Mouse (Mus musculus) T-helper 1 cell (primary cell): Measurements from ENCODE around the gene Best2.

Source experiments
- in situ Hi-C: fragments of 300-600 bp; cut with MboI, MseI; formaldehyde crosslinking; loops from one replicate; pipeline ENCODE4 v1.15.1; 2025; ENCODE audit warnings: high pct_unique_total_duplicates

The Best2 gene

DNA sequence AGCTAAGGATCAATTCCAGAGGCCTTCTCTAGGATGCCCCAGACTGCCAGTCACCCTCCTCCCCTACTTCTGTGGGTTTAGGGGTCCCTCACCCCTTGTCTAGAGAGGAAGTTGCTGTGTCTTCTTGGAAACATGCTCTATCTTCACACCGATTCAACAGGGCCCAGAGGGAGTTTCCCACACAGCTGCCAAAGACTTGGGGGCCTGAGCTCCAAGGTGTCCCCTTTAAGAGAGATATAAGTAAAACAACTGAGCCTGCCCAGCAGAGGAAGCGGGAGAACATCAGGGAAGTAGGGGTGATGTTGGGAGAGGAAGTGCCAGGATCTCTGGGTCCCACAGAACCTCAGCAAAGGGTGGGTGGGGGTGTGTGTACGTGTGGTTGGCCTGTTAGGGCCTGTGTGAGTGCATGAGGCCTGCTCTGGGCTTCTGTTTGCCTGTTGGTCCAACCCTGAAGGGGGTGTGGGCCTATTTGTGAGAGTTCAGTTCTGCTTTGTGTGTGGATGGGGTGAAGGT, 31.8 kb downstream of the Best2 start:
- in situ Hi-C loops: no loop called here

DNA sequence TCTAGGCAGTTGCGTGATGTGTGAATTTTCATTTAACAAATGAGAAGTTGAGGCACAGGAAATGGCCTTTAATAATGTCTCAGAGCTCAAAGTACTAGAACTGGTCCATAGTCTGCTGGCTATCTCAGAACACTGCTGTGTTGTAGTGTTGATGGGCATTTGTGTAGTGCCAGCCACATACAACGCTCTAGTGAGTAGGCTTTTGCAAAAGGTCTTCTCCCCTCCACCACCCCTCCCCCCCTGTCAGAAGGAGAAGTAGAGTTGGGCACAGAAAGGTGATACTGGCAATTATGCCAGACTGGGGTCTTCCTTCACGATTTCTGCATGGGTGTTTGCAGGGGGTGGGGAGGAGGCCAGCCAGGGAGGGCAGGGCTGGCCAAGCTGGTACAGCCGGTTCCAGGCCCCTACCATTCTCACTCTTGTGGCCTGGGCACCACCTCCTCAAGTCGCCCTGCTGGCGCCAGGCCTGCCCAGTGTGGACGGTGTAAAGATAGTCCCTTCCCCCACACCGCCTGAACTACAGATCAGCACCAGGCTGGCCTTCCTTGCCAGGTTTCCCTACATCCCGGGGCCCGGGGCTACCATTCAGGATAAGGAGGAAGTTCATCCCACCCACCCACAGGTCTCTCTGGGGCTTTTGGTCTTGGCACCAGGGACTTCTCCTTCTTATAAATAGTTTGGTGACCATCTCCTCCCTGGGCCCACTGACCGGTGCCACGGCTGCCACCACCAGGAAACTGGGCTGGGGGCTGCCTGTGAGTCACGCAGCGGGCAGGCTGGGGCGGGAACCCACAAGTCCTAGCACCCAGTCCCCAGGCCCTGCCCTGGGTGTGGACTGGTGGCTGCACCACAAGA, 32.5 kb downstream of the Best2 start:
- in situ Hi-C loops: no loop called here

DNA sequence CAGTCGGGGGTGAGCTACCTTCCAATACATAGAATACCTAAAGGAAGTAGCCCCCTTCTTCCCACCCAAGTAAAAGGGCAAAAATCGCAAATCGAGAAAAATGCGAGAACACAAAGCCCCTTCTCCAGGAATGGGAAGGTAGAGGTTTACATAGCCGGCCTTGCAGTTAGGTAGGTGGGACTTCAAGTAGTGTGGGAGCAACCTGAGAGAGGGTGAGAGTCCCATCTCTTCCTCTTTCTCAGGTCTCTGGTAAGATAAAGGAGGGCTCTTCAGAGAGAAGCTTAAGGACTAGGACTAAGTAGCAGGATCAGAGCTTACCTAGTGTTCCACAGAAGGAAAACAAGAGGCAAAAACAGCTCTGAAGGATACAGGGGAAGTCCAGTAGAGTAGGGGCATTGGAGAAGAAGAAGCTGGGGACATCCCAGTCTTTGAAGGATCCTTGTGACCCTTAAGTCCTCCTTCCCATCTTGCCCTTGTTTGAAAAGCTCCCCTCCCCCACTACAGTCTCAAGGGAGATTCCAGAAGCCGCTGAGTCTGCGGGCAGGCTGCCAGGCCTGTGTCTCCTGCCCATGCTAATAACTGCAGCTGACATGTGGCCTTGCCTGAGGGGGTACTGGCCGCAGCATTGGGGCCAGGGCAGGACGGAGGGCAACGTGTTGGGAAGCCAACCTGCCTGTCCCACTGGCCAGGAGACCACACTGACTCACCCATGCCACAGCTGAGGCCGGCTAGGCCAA, 33.5 kb downstream of the Best2 start:
- in situ Hi-C loops: no loop called here

DNA sequence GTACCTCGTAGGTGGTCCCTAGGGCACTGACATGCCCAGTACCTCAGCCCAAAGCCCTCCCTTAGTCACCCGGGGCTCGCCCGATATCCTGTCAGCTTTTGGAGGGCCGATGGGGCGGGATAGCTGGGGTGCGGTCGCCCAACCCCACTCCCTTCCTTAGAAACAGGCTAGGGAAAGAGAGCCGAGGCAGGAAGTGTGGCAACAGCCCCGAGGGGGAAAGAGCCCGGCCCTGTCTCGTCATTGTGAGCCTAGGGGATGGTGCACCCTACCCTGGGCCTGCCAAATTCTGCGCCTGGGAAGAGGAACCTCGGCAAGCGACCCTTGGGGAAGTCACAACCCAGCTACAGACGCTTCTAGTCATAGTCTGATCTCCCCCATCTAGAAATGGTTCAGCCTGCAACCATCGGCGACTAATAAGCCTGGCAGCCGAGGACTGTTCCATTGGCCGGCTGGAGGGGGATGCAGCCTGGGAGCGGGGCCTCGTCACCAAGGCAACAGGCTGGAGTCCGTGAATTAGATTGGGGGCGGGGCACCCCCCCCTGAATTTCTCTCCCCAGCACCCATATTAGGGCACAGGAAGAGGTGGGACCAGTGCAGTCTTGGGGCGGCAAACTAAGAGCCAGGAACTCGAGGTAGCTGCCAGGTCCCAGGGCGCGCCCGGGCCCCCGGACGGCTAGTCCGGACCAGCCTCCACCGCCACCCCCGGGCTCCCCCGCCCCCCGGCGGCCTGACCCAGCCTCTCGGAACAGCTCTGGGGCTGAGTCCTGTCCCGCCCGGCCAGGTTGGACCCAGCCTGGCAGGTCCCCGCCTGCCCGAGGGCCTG, 34.5 kb downstream of the Best2 start:
- in situ Hi-C loops: loop anchor here (5.0 kb wide), 1 partner anchor 47 kb away; the partner anchor contains the start of genes Asna1 and Trir

DNA sequence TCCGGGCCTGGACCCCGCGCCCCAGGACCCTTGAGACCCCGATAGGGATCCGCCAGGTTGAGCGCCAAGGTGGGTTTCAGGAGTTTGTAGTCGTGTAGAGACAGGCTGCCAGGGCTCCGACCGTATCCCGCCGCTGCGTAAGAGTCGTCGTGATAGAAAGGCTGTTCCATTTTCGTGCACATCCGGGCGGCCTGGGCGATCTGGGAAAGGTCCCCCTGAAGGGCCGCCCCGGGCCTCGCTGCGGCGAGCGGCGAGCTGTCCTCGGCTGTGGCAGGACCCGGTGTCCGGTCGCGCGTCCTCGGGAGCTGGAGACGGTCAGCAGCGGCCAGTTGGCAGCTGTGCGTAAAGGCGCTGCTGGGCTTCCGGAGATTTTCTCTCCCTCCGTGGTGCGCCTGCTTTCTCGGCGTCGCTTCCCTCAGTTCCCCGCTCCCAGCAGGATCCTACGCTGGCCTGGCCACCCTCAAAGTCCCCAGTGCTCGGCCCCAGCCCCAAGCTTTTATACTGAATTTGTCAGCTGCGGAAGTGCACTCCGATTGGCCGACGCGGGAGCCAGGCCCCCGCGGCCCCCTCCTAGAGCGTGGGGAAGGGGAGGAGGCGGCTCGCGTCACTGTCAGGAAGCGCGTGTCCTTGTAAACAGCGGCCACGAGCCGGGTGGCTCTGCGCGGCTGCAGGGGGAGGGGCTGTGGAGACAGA, 35.9 kb downstream of the Best2 start, which contains the start of gene Junb:
Junb (minus strand) TSS at position 471 of the 693 bp plus-strand sequence.
- in situ Hi-C loops: loop anchor here (5.0 kb wide), 1 partner anchor 49 kb away; the partner anchor contains the start of genes Asna1 and Trir

DNA sequence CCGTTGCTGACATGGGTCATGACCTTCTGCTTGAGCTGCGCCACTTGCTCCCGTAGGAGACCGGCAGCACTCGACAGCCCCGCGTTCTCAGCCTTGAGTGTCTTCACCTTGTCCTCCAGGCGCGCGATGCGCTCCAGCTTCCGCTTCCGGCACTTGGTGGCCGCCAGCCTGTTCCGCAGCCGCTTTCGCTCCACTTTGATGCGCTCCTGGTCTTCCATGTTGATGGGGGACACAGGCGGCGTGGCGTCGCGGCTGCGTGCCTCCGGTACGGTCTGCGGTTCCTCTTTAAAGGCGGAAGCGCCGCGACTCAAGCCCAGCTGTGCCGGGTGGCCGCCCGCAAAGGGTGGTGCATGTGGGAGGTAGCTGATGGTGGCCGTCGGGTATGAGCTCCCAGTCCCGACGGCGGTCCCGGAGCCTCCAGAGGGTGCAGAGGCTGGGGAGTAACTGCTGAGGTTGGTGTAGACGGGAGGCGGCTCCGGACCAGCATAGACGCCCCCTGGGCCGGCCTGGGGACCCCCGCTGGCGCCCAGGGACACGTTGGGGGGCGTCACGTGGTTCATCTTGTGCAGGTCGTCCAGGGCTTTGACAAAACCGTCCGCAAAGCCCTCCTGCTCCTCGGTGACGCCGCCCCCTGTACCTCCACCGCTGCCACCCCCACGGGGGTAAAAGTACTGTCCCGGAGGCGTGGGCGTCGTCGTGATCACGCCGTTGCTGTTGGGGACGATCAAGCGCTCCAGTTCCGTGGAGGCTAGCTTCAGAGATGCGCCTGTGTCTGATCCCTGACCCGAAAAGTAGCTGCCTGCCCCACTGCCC, 36.7 kb downstream of the Best2 start:
- in situ Hi-C loops: loop anchor here (5.0 kb wide), 1 partner anchor 50 kb away; the partner anchor contains the start of genes Asna1 and Trir

DNA sequence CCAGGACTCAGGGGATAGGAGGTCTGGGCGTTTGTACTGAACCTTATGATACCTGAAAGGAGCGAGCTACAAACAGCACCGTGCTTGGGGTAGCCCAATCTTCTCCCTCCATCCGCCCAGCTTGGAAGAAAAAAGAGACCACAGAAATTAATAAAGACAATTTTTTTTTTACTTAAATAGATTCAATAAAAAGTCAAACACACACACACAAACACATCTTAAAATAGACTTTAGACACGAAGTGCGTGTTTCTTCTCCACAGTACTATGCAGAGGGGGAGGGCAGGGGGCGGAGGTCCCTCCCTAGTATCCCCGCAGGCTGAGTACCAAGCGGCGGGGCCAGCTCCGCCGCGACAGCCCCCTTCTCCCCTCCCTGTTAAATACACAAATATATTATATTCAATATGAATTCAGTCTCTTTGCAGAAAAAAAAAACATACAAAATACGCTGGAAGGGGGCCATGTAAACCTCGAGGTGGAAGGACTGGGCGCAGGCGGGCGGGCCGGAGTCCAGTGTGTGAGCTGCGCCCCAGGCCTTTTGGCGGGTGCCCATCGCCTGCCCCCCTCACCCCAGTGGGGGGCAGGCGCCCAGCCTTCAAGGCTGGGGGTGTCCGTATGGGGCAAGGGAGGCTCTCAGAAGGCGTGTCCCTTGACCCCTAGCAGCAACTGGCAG, 37.4 kb downstream of the Best2 start:
- in situ Hi-C loops: loop anchor here (5.0 kb wide), 1 partner anchor 50 kb away; the partner anchor contains the start of genes Asna1 and Trir

DNA sequence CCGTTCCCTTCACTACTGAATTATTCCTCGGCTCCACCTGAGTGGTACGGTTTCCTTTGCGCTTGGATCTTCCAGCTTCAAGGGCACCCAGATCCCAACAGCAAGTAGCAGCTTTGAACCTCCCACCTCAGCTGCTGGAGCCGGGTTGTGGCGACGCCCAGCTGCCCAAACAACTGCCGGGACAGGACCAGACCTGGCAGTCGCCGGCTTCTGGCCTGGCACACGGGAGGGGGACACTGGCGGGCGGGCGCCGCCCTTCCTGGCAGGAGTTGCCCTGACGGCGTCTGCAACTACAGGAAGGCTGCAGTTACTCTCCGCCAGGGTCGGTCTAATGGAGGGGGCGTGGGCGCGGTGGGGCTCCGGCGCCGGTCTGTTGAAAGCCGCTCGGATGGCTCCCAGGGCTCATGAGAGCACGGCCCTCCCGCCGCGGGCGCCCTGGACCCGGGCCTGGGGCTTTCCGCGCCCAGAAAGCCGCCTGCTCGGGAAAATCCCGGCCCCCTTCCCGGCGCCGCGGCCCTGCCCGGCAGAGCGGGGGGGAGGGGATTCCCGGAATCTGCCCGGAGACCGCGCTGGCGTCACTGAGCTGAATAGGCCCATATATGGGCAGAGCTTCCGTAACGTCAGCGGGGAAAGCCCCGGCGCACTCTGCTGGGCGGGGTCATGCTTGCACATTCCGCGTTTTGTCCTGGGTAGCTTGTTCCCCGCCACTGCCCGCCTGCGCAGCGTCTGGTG, 38.1 kb downstream of the Best2 start:
- in situ Hi-C loops: loop anchor here (5.0 kb wide), 1 partner anchor 51 kb away; the partner anchor contains the start of genes Asna1 and Trir

DNA sequence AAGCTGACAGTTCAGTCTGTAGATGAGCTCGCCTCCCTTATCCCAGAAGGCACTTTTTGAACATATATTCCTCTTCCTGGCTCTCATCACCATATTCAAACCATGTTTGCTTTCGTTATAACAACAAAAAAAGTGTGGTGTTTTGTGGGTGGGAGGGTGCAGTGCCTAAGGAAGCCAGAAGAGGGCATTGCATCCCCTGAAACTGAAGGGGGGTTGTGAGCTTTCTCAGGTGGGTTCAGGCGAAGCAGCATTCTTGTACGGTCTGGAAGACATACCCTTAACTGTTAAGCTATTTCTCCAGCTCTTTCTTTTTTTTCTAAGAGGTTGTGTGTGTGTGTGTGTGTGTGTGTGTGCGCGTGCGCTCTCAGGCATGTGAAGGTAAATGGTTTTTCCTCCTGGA, 38.9 kb downstream of the Best2 start:
- in situ Hi-C loops: loop anchor here (5.0 kb wide), 1 partner anchor 52 kb away; the partner anchor contains the start of genes Asna1 and Trir

DNA sequence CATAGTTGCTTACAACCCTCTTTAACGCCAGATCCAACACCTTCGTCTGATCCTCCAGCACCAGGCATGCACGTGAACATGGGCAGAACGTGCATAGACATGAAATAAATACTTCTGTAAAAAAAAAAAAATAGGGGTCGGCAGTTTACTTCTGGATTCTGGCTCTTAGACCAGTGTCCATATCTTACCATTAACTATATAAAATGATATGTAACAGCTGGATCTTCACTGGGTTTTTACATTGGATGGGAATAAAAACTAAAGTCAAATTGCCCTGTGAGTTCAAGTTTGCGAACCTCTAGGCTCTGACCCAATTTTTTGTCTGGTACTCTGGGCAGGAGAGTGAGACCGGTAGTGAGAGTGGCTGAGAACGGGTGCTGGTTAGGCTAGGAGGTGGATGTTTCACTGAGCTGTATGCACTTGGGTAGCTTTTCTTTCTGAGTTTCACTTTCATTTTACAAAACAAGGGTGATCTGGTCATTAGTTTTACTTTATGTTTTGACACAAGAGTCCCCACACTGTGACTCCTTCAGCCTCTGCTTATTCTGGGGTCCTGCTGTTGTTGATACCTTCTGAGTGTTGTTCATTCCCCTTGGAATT, 39.7 kb downstream of the Best2 start:
- in situ Hi-C loops: loop anchor here (5.0 kb wide), 1 partner anchor 53 kb away; the partner anchor contains the start of genes Asna1 and Trir

DNA sequence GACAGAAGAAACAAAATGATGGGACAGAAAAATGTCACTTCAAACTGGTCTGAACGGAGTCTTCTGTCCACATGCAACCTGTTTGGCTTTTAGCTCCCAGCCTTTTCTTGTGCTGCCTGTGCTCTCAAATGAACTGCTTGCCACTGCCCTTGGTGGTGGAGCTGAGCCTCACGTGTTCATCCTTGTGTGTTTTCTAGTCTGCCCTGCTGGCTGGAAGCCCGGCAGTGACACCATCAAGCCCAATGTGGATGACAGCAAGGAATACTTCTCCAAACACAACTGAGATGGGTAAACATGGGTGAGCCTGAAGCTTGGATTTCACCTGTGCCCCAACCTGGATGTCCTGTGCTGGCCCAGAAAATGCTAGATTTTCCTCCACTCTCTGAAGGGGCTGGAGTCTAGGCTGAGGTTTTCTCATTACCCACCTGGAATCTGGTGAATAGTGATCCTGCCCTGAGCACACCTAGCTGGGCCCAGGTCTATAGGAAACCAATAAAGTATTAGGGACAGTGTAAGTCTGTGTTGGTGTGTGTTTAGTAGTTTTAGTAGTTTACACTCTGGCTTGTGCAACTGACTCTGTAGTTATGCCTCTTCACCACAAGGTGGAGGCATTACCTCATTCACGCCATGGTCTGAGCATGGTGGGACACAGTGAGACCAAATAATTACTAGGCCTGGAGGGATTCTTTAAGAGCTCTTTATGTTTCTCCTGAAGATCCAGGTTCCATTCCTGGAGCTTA, 40.4 kb downstream of the Best2 start:
- in situ Hi-C loops: no loop called here

DNA sequence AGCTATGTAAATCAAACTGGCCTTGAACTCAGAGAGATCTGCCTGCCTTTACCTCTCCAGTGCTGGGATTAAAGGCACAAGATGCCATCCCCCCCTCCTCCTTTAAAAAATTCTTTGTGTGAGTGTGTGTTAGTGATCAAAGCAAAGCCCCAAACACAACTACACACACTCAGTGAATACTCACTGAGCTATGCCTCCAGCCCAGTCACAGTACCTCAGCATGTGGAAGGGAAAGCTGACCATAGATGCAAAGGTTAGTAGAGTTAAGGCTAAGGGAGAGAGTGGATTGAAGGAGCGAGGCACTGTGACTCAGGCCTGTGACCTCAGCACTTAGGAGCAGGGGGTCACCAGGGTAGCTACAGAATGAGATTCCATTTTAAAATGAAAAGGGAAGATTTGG, 41.3 kb downstream of the Best2 start:
- in situ Hi-C loops: no loop called here

DNA sequence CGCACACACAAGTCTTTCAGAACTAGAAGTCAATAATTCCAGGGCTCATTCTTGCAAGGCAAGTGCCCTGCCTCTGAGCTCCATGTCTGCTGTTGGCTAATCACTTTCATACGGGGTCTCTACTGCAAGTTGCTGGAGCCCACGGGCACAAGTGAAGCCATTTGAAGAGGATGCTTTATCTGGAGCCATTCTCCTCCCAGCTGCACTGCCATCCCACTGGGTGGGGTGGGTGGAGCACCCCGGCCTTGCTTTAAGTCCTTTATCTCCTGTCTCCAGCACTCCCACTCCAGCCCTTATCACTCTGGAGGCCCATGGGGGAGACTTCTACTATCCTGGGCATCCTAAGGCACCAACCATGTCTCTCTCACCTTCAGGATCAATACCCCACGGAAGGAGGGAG, 43.4 kb downstream of the Best2 start:
- in situ Hi-C loops: no loop called here

DNA sequence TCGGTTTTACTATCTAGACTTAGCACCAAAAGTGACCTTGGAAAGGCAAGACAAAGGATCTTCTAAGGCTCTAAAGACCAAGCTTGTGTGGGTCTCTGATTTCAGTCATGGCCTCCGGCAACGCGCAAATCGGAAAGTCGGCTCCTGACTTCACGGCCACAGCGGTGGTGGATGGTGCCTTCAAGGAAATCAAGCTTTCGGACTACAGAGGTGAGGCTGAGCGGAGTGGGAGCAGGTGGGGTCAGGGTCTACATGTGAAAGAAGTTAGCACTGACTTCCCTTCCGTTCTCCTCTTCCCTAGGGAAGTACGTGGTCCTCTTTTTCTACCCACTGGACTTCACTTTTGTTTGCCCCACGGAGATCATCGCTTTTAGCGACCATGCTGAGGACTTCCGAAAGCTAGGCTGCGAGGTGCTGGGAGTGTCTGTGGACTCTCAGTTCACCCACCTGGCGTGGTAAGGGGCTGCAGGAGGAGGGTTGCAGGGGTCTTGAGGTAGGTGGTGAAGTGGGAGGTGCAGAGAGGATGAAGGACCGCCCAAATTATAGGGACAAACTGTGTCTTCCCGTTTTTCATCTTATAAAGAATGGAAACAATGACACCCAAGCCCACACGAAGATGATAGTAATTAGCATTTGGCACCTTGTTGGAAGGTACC, 44.1 kb downstream of the Best2 start:
- in situ Hi-C loops: no loop called here

DNA sequence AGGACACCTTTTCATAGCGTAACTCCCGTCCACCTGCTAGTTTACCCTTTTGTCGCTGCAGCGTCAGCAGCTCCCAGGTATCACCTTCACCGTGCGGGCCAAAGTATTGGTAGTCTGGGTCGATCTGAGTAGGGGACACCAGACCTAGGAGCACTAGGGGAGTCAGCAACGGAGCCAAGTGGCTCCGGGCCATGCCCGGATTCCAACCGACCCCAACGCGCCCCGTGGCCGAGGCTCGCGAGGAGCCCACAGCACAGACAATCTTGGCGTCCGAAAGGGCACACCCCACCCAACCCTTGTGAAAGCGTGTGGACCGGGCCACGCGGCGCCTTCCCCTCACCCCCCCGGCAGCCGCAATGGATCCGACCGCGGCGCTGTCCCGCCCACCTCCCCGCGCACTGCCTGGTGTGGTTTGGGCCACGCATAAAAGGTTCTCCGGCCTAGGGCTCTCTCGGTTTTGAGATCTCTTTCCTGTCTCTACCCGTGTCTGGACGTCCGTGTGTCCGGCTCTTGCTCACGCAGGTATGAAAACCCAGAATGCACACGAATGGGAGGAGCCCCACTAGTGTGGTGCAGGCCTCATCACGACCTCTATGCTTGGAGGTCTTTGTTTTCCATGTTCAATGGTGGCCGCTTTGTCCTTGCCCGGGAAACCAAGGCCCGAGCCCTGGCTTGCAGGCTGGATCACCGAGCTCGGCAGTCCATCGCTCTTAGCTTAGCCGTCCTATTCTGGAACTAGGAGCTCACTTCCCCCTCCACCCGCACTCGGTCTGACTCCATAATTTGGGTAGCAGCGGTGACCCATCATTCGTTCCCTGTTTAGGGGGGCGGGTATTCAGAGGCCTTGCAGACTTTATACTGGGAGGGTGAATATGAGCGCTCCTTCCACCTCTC, 44.8 kb downstream of the Best2 start, which contains the start of the genes Gm49661, Prdx2 and Rnaseh2a:
Gm49661 (minus strand) TSS at position 193 of the 894 bp plus-strand sequence.
Prdx2 (plus strand) TSS at position 347 of the 894 bp plus-strand sequence.
Rnaseh2a (minus strand) TSS at position 527 of the 894 bp plus-strand sequence.
- in situ Hi-C loops: no loop called here
